Mouse (Mus musculus) liver, embryonic 14.5 days (tissue): ENCODE results near the gene Idh2.

ENCODE experiments used
- CTCF ChIP-seq: IDR thresholded peaks from 2 replicates; pipeline ENCODE4 v1.5.1; 2016; ENCODE audit warnings: antibody characterized with exemption, low read depth, control low read depth
- EP300 ChIP-seq: IDR thresholded peaks from 2 replicates; pipeline ENCODE4 v1.6.1; 2016; ENCODE audit warnings: antibody characterized with exemption, low read depth

- TF ChIP-seq CTCF (no peak), EP300 (no peak)
These were observed 57.4 kb downstream of the Idh2 start for GRCm38 (mm10) chr7:80057781-80058180.
